11 mouse cellular contexts compared by ENCODE assay signal in the genomic region with DNA sequence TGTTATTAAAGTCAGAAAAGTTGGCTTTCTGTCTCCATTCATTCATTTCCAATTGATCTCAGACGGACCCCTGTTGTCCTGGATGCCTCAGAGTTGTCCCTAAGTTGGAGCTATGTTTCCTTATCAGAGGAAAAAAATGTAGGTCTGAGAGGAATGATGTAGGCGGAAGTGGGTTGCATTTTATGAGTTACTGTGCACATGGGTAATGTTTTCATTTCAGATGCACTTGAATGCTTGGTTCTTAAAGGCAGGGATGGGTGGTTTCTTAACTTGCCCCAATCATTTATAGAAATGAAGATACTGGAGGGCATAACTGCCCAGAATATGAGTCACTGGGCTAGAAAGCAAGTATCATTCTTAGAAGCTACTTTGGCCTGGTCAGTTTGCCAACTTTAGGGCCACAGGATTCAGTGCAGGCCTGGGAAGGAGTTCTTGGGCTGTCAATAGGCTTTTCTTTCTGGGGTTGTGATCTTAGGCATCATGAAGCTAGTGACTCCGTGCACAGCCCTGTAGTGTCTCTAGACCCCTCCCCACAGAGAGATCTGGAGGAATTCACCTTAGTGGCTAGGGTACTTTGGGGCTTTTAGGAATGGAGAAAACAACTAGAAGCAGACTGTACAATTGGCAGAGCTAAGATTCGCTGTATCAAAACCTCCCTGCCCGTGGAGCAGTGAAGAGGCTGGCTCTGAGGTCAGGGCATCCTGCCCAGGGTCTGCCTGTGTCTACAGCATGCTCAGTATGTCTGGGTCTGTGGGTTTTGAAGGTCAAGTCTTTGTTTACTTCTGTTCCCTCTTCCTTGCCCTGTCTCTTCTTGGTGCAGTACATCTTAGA. TPM values are rescaled to one million over a fixed set of nuclear protein-coding genes. Genes with fewer than 3 reads are reported as not detected.
DNase-seq lines count a peak whose midpoint lies in the region; ATAC-seq and TF ChIP-seq lines count a peak whose summit lies in the region.
"Had no signal": no experiment of that assay in that cellular context is flagged by ENCODE, and none has a peak within 500 bp of the region (broad histone marks: within the 10 kb centered on the region; RNA-seq: fewer than 3 reads in every experiment).

No protein-coding gene starts in this region.

- 57% methylated on average over 5 of the region's 5 CpGs for WGBS in hindbrain, postnatal 0 days
- WGBS in hindbrain, embryonic 10.5 days: 78% methylated on average over 5 of the region's 5 CpGs
- WGBS in cerebellum, adult 2 months: 48% methylated on average over 5 of the region's 5 CpGs
- 78% methylated on average over 5 of the region's 5 CpGs for WGBS in neural tube, embryonic 15.5 days

- peak overlapping the region; percentile 89 for H3K27ac ChIP-seq in hindbrain, postnatal 0 days
- no peak overlapping the region for H3K27ac ChIP-seq in hindbrain, embryonic 10.5 days
- peak overlapping the region; percentile 80; the same call in 1 of the 2 replicates for H3K27ac ChIP-seq in cerebellum, adult 2 months (ENCODE audit: insufficient read depth, low read length)
- no peak overlapping the region for H3K27ac ChIP-seq in neural tube, embryonic 15.5 days (replicated peaks)

- H3K9ac ChIP-seq in hindbrain, postnatal 0 days (replicated peaks; ENCODE audit: low read length): no peak overlapping the region
- no peak overlapping the region for H3K9ac ChIP-seq in neural tube, embryonic 15.5 days (replicated peaks)

- no peaks in the 10 kb centered on the region for H3K9me3 ChIP-seq in hindbrain, postnatal 0 days (ENCODE audit: low read length)
- no peaks in the 10 kb centered on the region for H3K9me3 ChIP-seq in hindbrain, embryonic 10.5 days
- H3K9me3 ChIP-seq in neural tube, embryonic 15.5 days (replicated peaks): no peaks in the 10 kb centered on the region
- H3K9me3 ChIP-seq: limb, embryonic 10.5 days had no signal

- DNase-seq in hindbrain, postnatal 0 days (ENCODE audit: low spot score): no peak
- no peak for DNase-seq in hindbrain, embryonic 10.5 days (ENCODE audit: low spot score)
- peak; percentile 28 for DNase-seq in testis, postnatal 10 days (ENCODE audit: low spot score)
- no peak for DNase-seq in testis, postnatal 14 days (ENCODE audit: low spot score)
- peak in 1 of 2 experiments; percentile 50 for DNase-seq in cerebellum, adult 2 months
- no peak for DNase-seq in adrenal gland, adult 2 months
- DNase-seq: kidney, postnatal 25 days; lung, adult 18-20 months had no signal

- TF ChIP-seq CTCF in hindbrain, postnatal 0 days (IDR thresholded peaks at IDR 0.05; ENCODE audit: low read depth): no peak
- no peak for TF ChIP-seq CTCF in cerebellum, adult 2 months (IDR thresholded peaks at IDR 0.05; ENCODE audit: borderline replicate concordance, insufficient read depth, low read depth, low read length)

- no peaks in the 10 kb centered on the region for H3K27me3 ChIP-seq in hindbrain, postnatal 0 days (ENCODE audit: insufficient read depth, low read length)
- peaks cover 70% of the 10 kb centered on the region for H3K27me3 ChIP-seq in hindbrain, embryonic 10.5 days (ENCODE audit: insufficient read depth, poor library complexity, severe bottlenecking)
- H3K27me3 ChIP-seq in cerebellum, adult 2 months (ENCODE audit: control insufficient read depth, insufficient read depth, low read length): no peaks in the 10 kb centered on the region
- H3K27me3 ChIP-seq in neural tube, embryonic 15.5 days (replicated peaks): peaks cover 17% of the 10 kb centered on the region; the same call in 1 of the 2 replicates

- no peaks in the 10 kb centered on the region for H3K36me3 ChIP-seq in hindbrain, postnatal 0 days (ENCODE audit: insufficient read depth, low read length)
- H3K36me3 ChIP-seq in hindbrain, embryonic 10.5 days: no peaks in the 10 kb centered on the region
- H3K36me3 ChIP-seq in neural tube, embryonic 15.5 days: no peaks in the 10 kb centered on the region
- H3K36me3 ChIP-seq: limb, embryonic 10.5 days had no signal

- no peak for ATAC-seq in hindbrain, postnatal 0 days
- no peak for ATAC-seq in neural tube, embryonic 15.5 days (ENCODE audit: low FRiP score)

- peak overlapping the region; percentile 79; the same call in 1 of the 2 replicates for H3K4me2 ChIP-seq in hindbrain, postnatal 0 days (ENCODE audit: low read depth, low read length)
- peak overlapping the region; percentile 85 for H3K4me2 ChIP-seq in neural tube, embryonic 15.5 days

- H3K4me1 ChIP-seq in hindbrain, postnatal 0 days (ENCODE audit: insufficient read depth, low read length): 0 out of 2 replicates have a peak, but pooled peaks cover 4% of the 10 kb centered on the region
- peaks cover 36% of the 10 kb centered on the region for H3K4me1 ChIP-seq in hindbrain, embryonic 10.5 days (replicated peaks)
- peaks cover 43% of the 10 kb centered on the region for H3K4me1 ChIP-seq in cerebellum, adult 2 months (ENCODE audit: control insufficient read depth, insufficient read depth, low read length)
- peaks cover 34% of the 10 kb centered on the region for H3K4me1 ChIP-seq in neural tube, embryonic 15.5 days

- no peak overlapping the region for H3K4me3 ChIP-seq in hindbrain, postnatal 0 days (ENCODE audit: low read length)
- no peak overlapping the region for H3K4me3 ChIP-seq in hindbrain, embryonic 10.5 days
- no peak overlapping the region for H3K4me3 ChIP-seq in cerebellum, adult 2 months (replicated peaks; ENCODE audit: insufficient read depth, low read depth, low read length)
- no peak overlapping the region for H3K4me3 ChIP-seq in neural tube, embryonic 15.5 days (replicated peaks)

- no peak for TF ChIP-seq POLR2A in cerebellum, adult 2 months (IDR thresholded peaks at IDR 0.05; ENCODE audit: borderline replicate concordance, insufficient read depth, low read length)

RNA-seq across cellular contexts. Expression of a gene that starts 1.5 kb away (rescaled TPM):
- total RNA-seq in hindbrain, postnatal 0 days (2014; rRNA removed): 60.2 and 62.8 TPM in 2 replicates
- polyA plus RNA-seq in hindbrain, postnatal 0 days (2015; fragmentation: Nextera tagmentation; extraction: Ambion mirVana): 4.0 and 4.9 TPM in 2 replicates
- 0.71 and 1.6 TPM in 2 replicates for polyA plus RNA-seq in hindbrain, embryonic 10.5 days (2016; fragmentation: Nextera tagmentation; extraction: Ambion mirVana)
- 177 and 189 TPM in 2 replicates for polyA plus RNA-seq in cerebellum, adult 2 months (2012; rRNA removed)
- polyA plus RNA-seq in neural tube, embryonic 15.5 days (2015; fragmentation: Nextera tagmentation; extraction: Ambion mirVana): 2.0 and 2.9 TPM in 2 replicates
- 10 to 100 TPM in 1 of 2 experiments, 1 to 10 TPM in 1; 8.2 to 17.0 TPM for total RNA-seq in adrenal gland, adult 2 months (2021)
- 54.9 and 59.4 TPM in 2 replicates for polyA plus RNA-seq in adrenal gland, adult 2 months (2012; rRNA removed)
- total RNA-seq: MEL had no signal

RNA-seq across cellular contexts. Expression of a gene that starts 27.7 kb away (rescaled TPM):
- total RNA-seq in hindbrain, postnatal 0 days (2014; rRNA removed): 96.6 and 116 TPM in 2 replicates
- polyA plus RNA-seq in hindbrain, postnatal 0 days (2015; fragmentation: Nextera tagmentation; extraction: Ambion mirVana): 151 and 152 TPM in 2 replicates
- 118 and 143 TPM in 2 replicates for polyA plus RNA-seq in hindbrain, embryonic 10.5 days (2016; fragmentation: Nextera tagmentation; extraction: Ambion mirVana)
- 133 and 140 TPM in 2 replicates for polyA plus RNA-seq in cerebellum, adult 2 months (2012; rRNA removed)
- polyA plus RNA-seq in neural tube, embryonic 15.5 days (2015; fragmentation: Nextera tagmentation; extraction: Ambion mirVana): 158 and 175 TPM in 2 replicates
- total RNA-seq in adrenal gland, adult 2 months (2021): 10 to 100 TPM; 73.9 to 81.5 TPM
- 273 and 305 TPM in 2 replicates for polyA plus RNA-seq in adrenal gland, adult 2 months (2012; rRNA removed)

Comparison
In these comparisons a context has a peak if more than half of its experiments do, and no peak if none do; other contexts are left out.
1. H3K27ac ChIP-seq: peak in hindbrain, postnatal 0 days (single experiment) and cerebellum, adult 2 months (single experiment); none in hindbrain, embryonic 10.5 days (single experiment) and neural tube, embryonic 15.5 days (single experiment).